Mouse (Mus musculus): ENCODE results near the gene Gm47791. TPM values are rescaled to one million over a fixed set of nuclear protein-coding genes. Genes with fewer than 3 reads are reported as not detected.

Gm47791 gene
- total RNA-seq, 4 experiments from 2014 or later = not detected

- DNase-seq (ENCODE audit: low spot score in 2 of 2) = peak; percentile 69 to 74
Measured at GRCm38 (mm10) chr1:82725026-82725874, 45.8 kb downstream of the Gm47791 start.

- peak; percentile 84 for DNase-seq (ENCODE audit: low spot score in 2 of 2)
Measured at GRCm38 (mm10) chr1:82724339-82725025, 46.6 kb downstream of the Gm47791 start, which contains the start of gene Mff. Mff (plus strand) TSS chr1:82724890.

Other genes with a start within 250 kb of the Gm47791 start
- gene Col4a4, start 184.4 kb downstream of the Gm47791 start, total RNA-seq (2022) = under 1 TPM; 0.39 to 0.97 (median 0.74) TPM
- gene Col4a3, start 184.3 kb downstream of the Gm47791 start, total RNA-seq (2022) = 1 to 10 TPM in 1 of 4 experiments, under 1 TPM in 3; 0.44 to 1.3 (median 0.66) TPM
- 100 to 1,000 TPM; 118 to 174 (median 140) TPM for gene Mff, start 46.4 kb downstream of the Gm47791 start, total RNA-seq (2022)
- gene Tm4sf20, start 2.8 kb downstream of the Gm47791 start, total RNA-seq (2022) = not detected
- gene Agfg1, start 68.2 kb upstream of the Gm47791 start, total RNA-seq (2022) = 10 to 100 TPM; 22.0 to 24.1 (median 23.1) TPM
- not detected for gene A030005L19Rik, start 142.1 kb upstream of the Gm47791 start, total RNA-seq (2022)
- gene A030014E15Rik, start 153.7 kb upstream of the Gm47791 start, total RNA-seq (2022) = not detected
- gene Gm6217, start 160.2 kb upstream of the Gm47791 start, total RNA-seq (2022) = not detected
- gene A030003K21Rik, start 172.1 kb upstream of the Gm47791 start, total RNA-seq (2022) = not detected
- not detected for gene Gm7544, start 184.8 kb upstream of the Gm47791 start, total RNA-seq (2022)
- not detected for gene Gm47955, start 189.0 kb upstream of the Gm47791 start, total RNA-seq (2022)
- not detected for gene Gm47959, start 229.3 kb upstream of the Gm47791 start, total RNA-seq (2022)

Data from gastrocnemius, adult 8-10 months (tissue).